Mouse (Mus musculus): ENCODE measurements around the gene Vasp.

- TF ChIP-seq CTCF (IDR thresholded peaks at IDR 0.05; ENCODE audit: borderline replicate concordance, control insufficient read depth, extremely low read depth, insufficient read depth, low read length, poor library complexity) (no peak), POLR2A (IDR thresholded peaks at IDR 0.05; ENCODE audit: control insufficient read depth, extremely low read depth, insufficient read depth, low read length, poor library complexity) (no peak)
Observed at GRCm38 (mm10) chr7:19265147-19265546, 6.5 kb downstream of the Vasp start.

Measured in thymus, adult 2 months (tissue).